Mouse (Mus musculus): ENCODE measurements at regions not wholly inside any gene's neighbourhood (a gene's known extent, or its start where the extent isn't known, plus 50 kb on each side); places are given as distances from the start of the nearest gene placed in this dataset.
A peak's percentile ranks its signal among the peaks of the same experiment; 100 is the strongest.

GRCm38 (mm10) chr3:101516781-101517499 is 87.5 kb downstream of the Atp1a1 start:
- Histone ChIP-seq H3K27ac (ENCODE audit: insufficient read depth, low read depth, low read length) (0 out of 2 replicates have a peak overlapping the region, but pooled peaks have one; percentile 49), H3K4me3 (ENCODE audit: insufficient read depth, low read depth, low read length) (no peak overlapping the region), H3K4me1 (ENCODE audit: control insufficient read depth, insufficient read depth, low read length) (peaks cover 21% of the 10 kb centered on the region)
- TF ChIP-seq POLR2A (IDR thresholded peaks at IDR 0.05; ENCODE audit: insufficient read depth, low read depth, low read length) (no peak), CTCF (IDR thresholded peaks at IDR 0.05; ENCODE audit: insufficient read depth, low read depth, low read length) (no peak)
- 50% methylated on average over 15 of the region's 15 CpGs for WGBS

DNA sequence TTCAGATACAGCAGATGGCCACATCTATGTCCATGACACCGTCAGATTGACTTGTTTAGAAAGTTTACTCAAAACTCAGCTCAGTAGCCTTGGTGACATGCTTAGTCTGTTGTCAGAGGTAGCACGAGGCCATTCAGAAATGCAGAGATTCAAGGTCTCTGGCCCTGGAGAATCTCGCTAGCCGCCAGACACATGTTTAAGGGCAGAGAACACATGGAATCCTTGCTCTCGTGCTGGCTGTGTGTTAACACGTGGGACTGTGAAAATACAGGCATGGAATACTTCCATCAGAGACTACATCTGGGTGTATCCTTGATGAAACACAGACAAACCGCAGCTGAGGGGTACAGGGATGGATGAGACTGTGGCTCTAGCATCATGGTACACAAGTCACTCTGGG is 88.9 kb downstream of the Atp1a1 start:
- no peak for TF ChIP-seq CTCF (IDR thresholded peaks at IDR 0.05; ENCODE audit: insufficient read depth, low read depth, low read length)
- TF ChIP-seq POLR2A (IDR thresholded peaks at IDR 0.05; ENCODE audit: insufficient read depth, low read depth, low read length) = no peak

GRCm38 (mm10) chr3:101513611-101514311 is 90.7 kb downstream of the Atp1a1 start:
- TF ChIP-seq POLR2A (IDR thresholded peaks at IDR 0.05; ENCODE audit: insufficient read depth, low read depth, low read length) (no peak), CTCF (IDR thresholded peaks at IDR 0.05; ENCODE audit: insufficient read depth, low read depth, low read length) (no peak)
- Histone ChIP-seq H3K27ac (ENCODE audit: insufficient read depth, low read depth, low read length) (no peak overlapping the region), H3K4me1 (ENCODE audit: control insufficient read depth, insufficient read depth, low read length) (peaks cover 19% of the 10 kb centered on the region), H3K4me3 (ENCODE audit: insufficient read depth, low read depth, low read length) (no peak overlapping the region)
- WGBS = 47% methylated on average over 13 of the region's 13 CpGs

More for the DNA sequence above, 88.9 kb downstream of the Atp1a1 start:
- 97% methylated on average over 7 of the region's 7 CpGs for WGBS
- no peak overlapping the region for H3K4me3 ChIP-seq (ENCODE audit: insufficient read depth, low read depth, low read length)
- peaks cover 21% of the 10 kb centered on the region for H3K4me1 ChIP-seq (ENCODE audit: control insufficient read depth, insufficient read depth, low read length)
- H3K27ac ChIP-seq (ENCODE audit: insufficient read depth, low read depth, low read length) = no peak overlapping the region
